Mouse (Mus musculus): ENCODE results near the gene Hapln3.

- no peak for TF ChIP-seq CTCF (IDR thresholded peaks at IDR 0.05; ENCODE audit: low read depth)
- TF ChIP-seq EP300 (optimal IDR thresholded peaks at IDR 0.05): no peak
Measured at GRCm38 (mm10) chr7:79139891-79140591, 9.2 kb upstream of the Hapln3 start.

Data from stomach, postnatal 0 days (tissue).